Mouse (Mus musculus) myocyte (in vitro differentiated cells): ENCODE data around the gene Fbxo36. TPM values are rescaled to one million over a fixed set of nuclear protein-coding genes. Genes with fewer than 3 reads are reported as not detected.

Experiments used
- H3K27me3 ChIP-seq: one replicate; pipeline ENCODE4 v1.6.1; 2011; ENCODE audit not compliant: control insufficient read depth, insufficient read depth, insufficient read length
- H3K36me3 ChIP-seq: one replicate; pipeline ENCODE4 v1.6.1; 2011; ENCODE audit not compliant: control insufficient read depth, insufficient read depth
- H3K4me2 ChIP-seq: one replicate; pipeline ENCODE4 v1.6.1; 2011; ENCODE audit warnings: low read depth, control low read depth
- H3K4me3 ChIP-seq: one replicate; pipeline ENCODE4 v1.5.1; 2011; ENCODE audit warnings: mild to moderate bottlenecking, control low read depth, moderate library complexity
- H3K79me2 ChIP-seq: one replicate; pipeline ENCODE4 v1.6.1; 2011; ENCODE audit not compliant: control insufficient read depth, insufficient read depth
- H3ac ChIP-seq: one replicate; pipeline ENCODE4 v1.6.1; 2011; ENCODE audit not compliant: control insufficient read depth, insufficient read length
- CEBPB ChIP-seq: IDR thresholded peaks from 2 replicates; pipeline ENCODE4 v1.6.1; 2011; ENCODE audit warnings: mild to moderate bottlenecking, moderate library complexity; ENCODE audit not compliant: poor library complexity, insufficient read depth, severe bottlenecking
- E2F4 ChIP-seq: IDR thresholded peaks from one replicate; pipeline ENCODE4 v1.6.1; 2011; ENCODE audit warnings: mild to moderate bottlenecking, control low read depth, moderate library complexity; ENCODE audit not compliant: insufficient read depth
- MAX ChIP-seq: IDR thresholded peaks from one replicate; pipeline ENCODE4 v1.6.1; 2011; ENCODE audit warnings: low read depth, mild to moderate bottlenecking, control low read depth
- MYOD1 ChIP-seq, 3 experiments: IDR thresholded peaks; one replicate each; pipeline ENCODE4 v1.6.1; 2011; ENCODE audit warnings: control low read depth in 2 of 3, low read depth in 2 of 3, mild to moderate bottlenecking in 2 of 3, moderate library complexity in 1 of 3; ENCODE audit not compliant: insufficient read length in 2 of 3, control insufficient read depth in 1 of 3
- MYOG ChIP-seq, 3 experiments: IDR thresholded peaks; one replicate each; pipeline ENCODE4 v1.6.1; 2011; ENCODE audit warnings: control low read depth in 2 of 3, low read depth in 2 of 3, mild to moderate bottlenecking in 2 of 3; ENCODE audit not compliant: insufficient read length in 2 of 3, control insufficient read depth in 1 of 3, insufficient read depth in 1 of 3
- POLR2A ChIP-seq: IDR thresholded peaks from one replicate; pipeline ENCODE4 v1.6.1; 2011; ENCODE audit warnings: low read depth, mild to moderate bottlenecking, control low read depth, moderate library complexity; ENCODE audit not compliant: insufficient read length
- POLR2AphosphoS2 ChIP-seq: IDR thresholded peaks from one replicate; pipeline ENCODE4 v1.6.1; 2011; ENCODE audit warnings: low read depth, control low read depth; ENCODE audit not compliant: insufficient read length
- REST ChIP-seq: IDR thresholded peaks from one replicate; pipeline ENCODE4 v1.6.1; 2011; ENCODE audit warnings: mild to moderate bottlenecking, control low read depth, moderate library complexity; ENCODE audit not compliant: insufficient read depth, insufficient read length
- SRF ChIP-seq: IDR thresholded peaks from one replicate; pipeline ENCODE4 v1.6.1; 2011; ENCODE audit warnings: low read depth; ENCODE audit not compliant: control insufficient read depth, insufficient read length
- TCF12 ChIP-seq: IDR thresholded peaks from one replicate; pipeline ENCODE4 v1.6.1; 2011; ENCODE audit warnings: mild to moderate bottlenecking, control low read depth; ENCODE audit not compliant: poor library complexity, insufficient read depth, severe bottlenecking
- TCF3 ChIP-seq: IDR thresholded peaks from one replicate; pipeline ENCODE4 v1.6.1; 2011; ENCODE audit warnings: low read depth, control low read depth; ENCODE audit not compliant: insufficient read length
- USF1 ChIP-seq: IDR thresholded peaks from one replicate; pipeline ENCODE4 v1.6.1; 2011; ENCODE audit warnings: low read depth, mild to moderate bottlenecking, control low read depth, moderate library complexity
- polyA plus RNA-seq: library from polyadenylated mRNA; unstranded; fragments of >200 nt; fragmentation: generic; extraction: Trizol; gene quantifications from one replicate; pipeline ENCODE4 v1.2.1, GENCODE M21; 2012; ENCODE audit warnings: missing spikeins

Gene Fbxo36
- polyA plus RNA-seq, 1 experiment = 10.7 TPM

- Histone ChIP-seq H3ac (no peak overlapping the region), H3K79me2 (no peaks in the 10 kb centered on the region), H3K36me3 (no peaks in the 10 kb centered on the region), H3K27me3 (no peaks in the 10 kb centered on the region), H3K4me2 (no peak overlapping the region), H3K4me3 (no peak overlapping the region)
- TF ChIP-seq MAX (no peak), POLR2AphosphoS2 (no peak), USF1 (no peak), E2F4 (no peak), SRF (no peak), MYOD1 (IDR thresholded peaks at IDR 0.05; ENCODE audit: control insufficient read depth in 1 of 3, insufficient read length in 2 of 3, low read depth in 2 of 3) (no peak), POLR2A (no peak), CEBPB (no peak), REST (no peak)
Observed at GRCm38 (mm10) chr1:84890503-84890902, 50.9 kb downstream of the Fbxo36 start.

- H3K27me3 ChIP-seq = no peaks in the 10 kb centered on the region
- no peaks in the 10 kb centered on the region for H3K79me2 ChIP-seq
- TF ChIP-seq MAX (no peak), USF1 (no peak), E2F4 (no peak), SRF (no peak), MYOD1 (IDR thresholded peaks at IDR 0.05; ENCODE audit: control insufficient read depth in 1 of 3, insufficient read length in 2 of 3, low read depth in 2 of 3) (no peak), REST (no peak), TCF12 (no peak), CEBPB (no peak), TCF3 (no peak), POLR2A (no peak), MYOG (IDR thresholded peaks at IDR 0.05; ENCODE audit: control insufficient read depth in 1 of 3, insufficient read depth in 1 of 3, insufficient read length in 2 of 3, low read depth in 2 of 3) (no peak), POLR2AphosphoS2 (no peak)
- no peak overlapping the region for H3K4me3 ChIP-seq
- H3K36me3 ChIP-seq = no peaks in the 10 kb centered on the region
- no peak overlapping the region for H3K4me2 ChIP-seq
- no peak overlapping the region for H3ac ChIP-seq
Observed at GRCm38 (mm10) chr1:84891746-84892145, 52.1 kb downstream of the Fbxo36 start.

GRCm38 (mm10) chr1:84897364-84897763 lies 57.7 kb downstream of the Fbxo36 start:
- Histone ChIP-seq H3K4me2 (no peak overlapping the region), H3ac (no peak overlapping the region), H3K27me3 (no peaks in the 10 kb centered on the region), H3K79me2 (no peaks in the 10 kb centered on the region), H3K4me3 (no peak overlapping the region), H3K36me3 (no peaks in the 10 kb centered on the region)
- no peak for TF ChIP-seq E2F4
- TF ChIP-seq MYOD1 (IDR thresholded peaks at IDR 0.05; ENCODE audit: control insufficient read depth in 1 of 3, insufficient read length in 2 of 3, low read depth in 2 of 3) = no peak
- TF ChIP-seq POLR2AphosphoS2 = no peak
- TF ChIP-seq MAX = no peak
- no peak for TF ChIP-seq POLR2A
- TF ChIP-seq REST = no peak
- TF ChIP-seq MYOG (IDR thresholded peaks at IDR 0.05; ENCODE audit: control insufficient read depth in 1 of 3, insufficient read depth in 1 of 3, insufficient read length in 2 of 3, low read depth in 2 of 3) = no peak
- no peak for TF ChIP-seq USF1
- no peak for TF ChIP-seq CEBPB
- no peak for TF ChIP-seq SRF
- no peak for TF ChIP-seq TCF3
- no peak for TF ChIP-seq TCF12

GRCm38 (mm10) chr1:84899156-84899555 lies 59.5 kb downstream of the Fbxo36 start:
- Histone ChIP-seq H3K4me3 (no peak overlapping the region), H3ac (no peak overlapping the region), H3K4me2 (no peak overlapping the region), H3K36me3 (no peaks in the 10 kb centered on the region), H3K27me3 (no peaks in the 10 kb centered on the region), H3K79me2 (no peaks in the 10 kb centered on the region)
- no peak for TF ChIP-seq MAX
- no peak for TF ChIP-seq TCF12
- TF ChIP-seq POLR2AphosphoS2 = no peak
- no peak for TF ChIP-seq POLR2A
- no peak for TF ChIP-seq MYOG (IDR thresholded peaks at IDR 0.05; ENCODE audit: control insufficient read depth in 1 of 3, insufficient read depth in 1 of 3, insufficient read length in 2 of 3, low read depth in 2 of 3)
- TF ChIP-seq E2F4 = no peak
- TF ChIP-seq USF1 = no peak
- no peak for TF ChIP-seq REST
- no peak for TF ChIP-seq TCF3
- TF ChIP-seq MYOD1 (IDR thresholded peaks at IDR 0.05; ENCODE audit: control insufficient read depth in 1 of 3, insufficient read length in 2 of 3, low read depth in 2 of 3) = no peak
- TF ChIP-seq SRF = no peak
- TF ChIP-seq CEBPB = no peak
